8 mouse cellular contexts compared by ENCODE assay signal in the genomic region with DNA sequence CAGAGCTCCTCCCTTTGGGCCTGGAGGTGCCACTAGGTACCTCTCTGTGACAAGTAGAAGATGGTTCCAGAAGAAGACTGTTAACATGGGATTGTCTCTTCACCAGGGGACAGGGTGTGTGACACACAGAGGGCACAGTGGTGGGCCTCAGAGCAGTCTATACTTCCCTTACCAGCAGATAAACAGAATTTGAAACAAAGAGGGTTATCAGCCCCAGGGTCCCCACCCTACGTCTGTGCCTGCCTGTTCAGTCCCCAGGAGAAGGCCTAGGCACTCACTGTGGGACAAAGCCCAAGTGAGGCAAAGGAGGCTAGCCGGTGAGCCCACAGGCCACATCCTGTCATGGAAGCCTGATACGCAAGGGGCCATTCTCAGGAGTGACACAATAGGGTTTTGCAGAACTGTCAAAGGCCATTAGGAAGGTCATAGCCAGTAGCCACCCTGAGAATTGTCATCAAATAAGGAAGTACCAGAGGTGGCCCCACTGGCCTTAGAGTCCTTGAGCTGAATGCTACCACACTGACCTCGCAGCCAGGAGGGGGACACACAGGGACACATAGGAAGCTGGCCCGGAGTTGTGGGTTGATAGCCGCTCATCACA. TPM values are rescaled to one million over a fixed set of nuclear protein-coding genes. Genes with fewer than 3 reads are reported as not detected.
DNase-seq lines count a peak whose midpoint lies in the region; ATAC-seq and TF ChIP-seq lines count a peak whose summit lies in the region.

A gene (plus strand): TSS at position 480 of the 601 bp plus-strand sequence.

- no peak within 1 kb of the TSS for H3K9ac ChIP-seq in kidney, postnatal 0 days (ENCODE audit: low read depth, low read length)
- peak within 1 kb of the TSS; percentile 27; the same call in 1 of the 2 replicates for H3K9ac ChIP-seq in embryonic facial prominence, embryonic 13.5 days
- 0 out of 2 replicates have a peak within 1 kb of the TSS, but pooled peaks have one; percentile 23 for H3K9ac ChIP-seq in limb, embryonic 12.5 days (replicated peaks)

- DNase-seq in kidney, postnatal 0 days (ENCODE audit: low spot score), result no peak
- DNase-seq in kidney, postnatal 36 days, result no peak
- no peak for DNase-seq in ovary, postnatal 36 days (ENCODE audit: low spot score)
- DNase-seq in cerebellum, postnatal 36 days, result no peak
- no peak for DNase-seq in ovary, postnatal 14 days (ENCODE audit: low spot score)

- no peaks in the 10 kb centered on the region for H3K36me3 ChIP-seq in kidney, postnatal 0 days (ENCODE audit: insufficient read depth, low read length)
- no peaks in the 10 kb centered on the region for H3K36me3 ChIP-seq in embryonic facial prominence, embryonic 13.5 days
- H3K36me3 ChIP-seq in limb, embryonic 12.5 days, result no peaks in the 10 kb centered on the region

- ATAC-seq in kidney, postnatal 0 days (replicated peaks; ENCODE audit: low FRiP score, low read depth), result no peak
- no peak for ATAC-seq in embryonic facial prominence, embryonic 13.5 days (ENCODE audit: insufficient number of reproducible peaks, insufficient read depth, low FRiP score, low TSS enrichment, low read depth)
- ATAC-seq in limb, embryonic 12.5 days (ENCODE audit: insufficient number of reproducible peaks, insufficient read depth, low FRiP score, low TSS enrichment, low read depth), result no peak
- ATAC-seq in monocyte, adult 5-6 weeks (replicated peaks; ENCODE audit: insufficient number of reproducible peaks, low FRiP score, low TSS enrichment, poor library complexity, severe bottlenecking), result peak; percentile 49

- 0 out of 2 replicates have a peak within 1 kb of the TSS, but pooled peaks have one; percentile 36 for H3K27ac ChIP-seq in kidney, postnatal 0 days
- H3K27ac ChIP-seq in embryonic facial prominence, embryonic 13.5 days, result peak within 1 kb of the TSS; percentile 78; the same call in 1 of the 2 replicates
- H3K27ac ChIP-seq in limb, embryonic 12.5 days, result peak within 1 kb of the TSS; percentile 53

- WGBS in kidney, postnatal 0 days, result 86% methylated on average over 6 of the region's 6 CpGs
- WGBS in embryonic facial prominence, embryonic 13.5 days, result 74% methylated on average over 6 of the region's 6 CpGs
- WGBS in limb, embryonic 12.5 days, result 80% methylated on average over 6 of the region's 6 CpGs

- TF ChIP-seq CTCF in kidney, postnatal 0 days (IDR thresholded peaks at IDR 0.05; ENCODE audit: low read depth), result no peak

- no peaks in the 10 kb centered on the region for H3K27me3 ChIP-seq in kidney, postnatal 0 days (ENCODE audit: insufficient read depth, low read length)
- H3K27me3 ChIP-seq in embryonic facial prominence, embryonic 13.5 days, result no peaks in the 10 kb centered on the region
- no peaks in the 10 kb centered on the region for H3K27me3 ChIP-seq in limb, embryonic 12.5 days

- peaks cover 25% of the 10 kb centered on the region; the same call in 1 of the 2 replicates for H3K4me1 ChIP-seq in kidney, postnatal 0 days (replicated peaks; ENCODE audit: insufficient read depth, low read length)
- H3K4me1 ChIP-seq in embryonic facial prominence, embryonic 13.5 days, result peaks cover 31% of the 10 kb centered on the region
- peaks cover 30% of the 10 kb centered on the region for H3K4me1 ChIP-seq in limb, embryonic 12.5 days (replicated peaks)

- H3K9me3 ChIP-seq in kidney, postnatal 0 days (replicated peaks; ENCODE audit: low read length), result no peaks in the 10 kb centered on the region
- no peaks in the 10 kb centered on the region for H3K9me3 ChIP-seq in embryonic facial prominence, embryonic 13.5 days
- no peaks in the 10 kb centered on the region for H3K9me3 ChIP-seq in limb, embryonic 12.5 days

- H3K4me2 ChIP-seq in kidney, postnatal 0 days (ENCODE audit: low read length), result no peak within 1 kb of the TSS
- H3K4me2 ChIP-seq in embryonic facial prominence, embryonic 13.5 days, result no peak within 1 kb of the TSS
- 0 out of 2 replicates have a peak within 1 kb of the TSS, but pooled peaks have one; percentile 4 for H3K4me2 ChIP-seq in limb, embryonic 12.5 days

- no peak within 1 kb of the TSS for H3K4me3 ChIP-seq in kidney, postnatal 0 days (replicated peaks; ENCODE audit: low read depth, low read length)
- no peak within 1 kb of the TSS for H3K4me3 ChIP-seq in embryonic facial prominence, embryonic 13.5 days
- H3K4me3 ChIP-seq in limb, embryonic 12.5 days (replicated peaks), result no peak within 1 kb of the TSS

RNA-seq across cellular contexts. Expression of the gene that starts here (rescaled TPM):
- polyA plus RNA-seq in kidney, postnatal 0 days (2015; fragmentation: Nextera tagmentation; extraction: Ambion mirVana), result 1.2 and 1.5 TPM in 2 replicates
- 3.1 and 3.5 TPM in 2 replicates for polyA plus RNA-seq in embryonic facial prominence, embryonic 13.5 days (2015; fragmentation: Nextera tagmentation; extraction: Ambion mirVana)
- polyA plus RNA-seq in limb, embryonic 12.5 days (2016; fragmentation: Nextera tagmentation; extraction: Ambion mirVana), result 1.5 and 1.7 TPM in 2 replicates
- total RNA-seq in monocyte, adult 5-6 weeks (2017), result 28.4 to 51.7 TPM (median 32.7 TPM) in 3 replicates
